Mouse (Mus musculus) heart, embryonic 16.5 days (tissue): ENCODE measurements around the gene Nudt13. TPM values are rescaled to one million over a fixed set of nuclear protein-coding genes. Genes with fewer than 3 reads are reported as not detected.

Experiments
- ATAC-seq: fragments of 200-750 bp; cut with Nextera tagmentation; replicated peaks from 2 replicates; pipeline ENCODE4 v1.8.0; 2017; ENCODE audit warnings: moderate number of reproducible peaks; ENCODE audit not compliant: insufficient read depth, low FRiP score; ENCODE audit errors: extremely low read depth
- H3K27ac ChIP-seq: fragments of 300-500 bp; sonication (generic); 2 replicates; pipeline ENCODE4 v1.5.1; 2014; ENCODE audit warnings: mild to moderate bottlenecking, low read length, control low read depth, moderate library complexity
- H3K27me3 ChIP-seq: fragments of 300-500 bp; sonication (generic); 2 replicates; pipeline ENCODE4 v1.6.1; 2014; ENCODE audit warnings: low read length, mixed read lengths; ENCODE audit not compliant: control insufficient read depth, insufficient read depth
- H3K36me3 ChIP-seq: fragments of 300-500 bp; sonication (generic); 2 replicates; pipeline ENCODE4 v1.6.1; 2014; ENCODE audit not compliant: control insufficient read depth, insufficient read depth
- H3K4me1 ChIP-seq: fragments of 300-500 bp; sonication (generic); 2 replicates; pipeline ENCODE4 v1.6.1; 2014; ENCODE audit warnings: low read length, mixed read lengths; ENCODE audit not compliant: control insufficient read depth, insufficient read depth
- H3K4me2 ChIP-seq: fragments of 300-500 bp; sonication (generic); 2 replicates; pipeline ENCODE4 v1.6.1; 2014; ENCODE audit warnings: low read depth, mild to moderate bottlenecking, control low read depth, low read length
- H3K4me3 ChIP-seq: fragments of 300-500 bp; sonication (generic); 2 replicates; pipeline ENCODE4 v1.5.1; 2014; ENCODE audit warnings: mild to moderate bottlenecking, control low read depth, low read length
- H3K9ac ChIP-seq: fragments of 300-500 bp; sonication (generic); 2 replicates; pipeline ENCODE4 v1.6.1; 2014; ENCODE audit warnings: low read length, control low read depth
- H3K9me3 ChIP-seq: fragments of 300-500 bp; sonication (generic); replicated peaks from 2 replicates; pipeline ENCODE4 v1.6.1; 2016; ENCODE audit warnings: low read length; ENCODE audit not compliant: control insufficient read depth
- WGBS: fragments of 180-500 bp; shearing (Covaris S2); extraction: QIAGEN DNeasy Blood & Tissue Kit; methylation state at CpG from one replicate; pipeline ENCODE4 v1.1.7; 2014; 5-methylcytosine and 5-hydroxymethylcytosine counted together
- polyA plus RNA-seq: library from polyadenylated mRNA; unstranded; fragments of >200 nt; fragmentation: Nextera tagmentation; extraction: Ambion mirVana; gene quantifications from 2 replicates; pipeline ENCODE4 v1.2.1, GENCODE M21; 2015

Nudt13 gene
- polyA plus RNA-seq, 1 experiment from 2014 or later = 15.6 TPM

GRCm38 (mm10) chr14:20363230-20363629 lies 68.7 kb downstream of the Nudt13 start:
- ATAC-seq = no peak
- no peaks in the 10 kb centered on the region for H3K4me1 ChIP-seq
- H3K27ac ChIP-seq = no peak overlapping the region
- no peaks in the 10 kb centered on the region for H3K9me3 ChIP-seq
- no peaks in the 10 kb centered on the region for H3K27me3 ChIP-seq
- H3K4me2 ChIP-seq = no peak overlapping the region
- WGBS = 86% methylated on average over 4 of the region's 4 CpGs
- H3K36me3 ChIP-seq = peaks cover 37% of the 10 kb centered on the region
- H3K4me3 ChIP-seq = no peak overlapping the region
- H3K9ac ChIP-seq = no peak overlapping the region

Other genes with a start within 250 kb of the Nudt13 start
- 9.1 and 9.3 TPM in 2 replicates for gene Saysd1, start 156.2 kb upstream of the Nudt13 start, polyA plus RNA-seq
- gene Kcnk5, start 112.9 kb upstream of the Nudt13 start, polyA plus RNA-seq = 3.9 and 4.1 TPM in 2 replicates
- gene Kcnk16, start 25.5 kb upstream of the Nudt13 start, polyA plus RNA-seq = not detected in 2 replicates
- gene Ecd, start 53.4 kb downstream of the Nudt13 start, polyA plus RNA-seq = 34.9 and 35.8 TPM in 2 replicates
- 26.3 TPM in 2 replicates for gene Fam149b, start 53.5 kb downstream of the Nudt13 start, polyA plus RNA-seq
- gene Dnajc9, start 94.2 kb downstream of the Nudt13 start, polyA plus RNA-seq = 101 and 126 TPM in 2 replicates
- 93.5 and 93.8 TPM in 2 replicates for gene Mrps16, start 98.9 kb downstream of the Nudt13 start, polyA plus RNA-seq
- 0.45 and 0.61 TPM in 2 replicates for gene Cfap70, start 157.5 kb downstream of the Nudt13 start, polyA plus RNA-seq
- 45.8 and 51.5 TPM in 2 replicates for gene Anxa7, start 185.4 kb downstream of the Nudt13 start, polyA plus RNA-seq
- 0.25 and 0.60 TPM in 2 replicates for gene Mss51, start 202.2 kb downstream of the Nudt13 start, polyA plus RNA-seq